Mouse (Mus musculus) ovary, adult 10 weeks (tissue): ENCODE results near the gene Resf1. TPM values are rescaled to one million over a fixed set of nuclear protein-coding genes. Genes with fewer than 3 reads are reported as not detected.

Experiments
- polyA plus RNA-seq: library from polyadenylated mRNA; stranded (reverse); fragments of 350-450 nt; fragmentation: Illumina TruSeq; extraction: RNeasy Lipid Tissue Mini Kit (QIAGEN cat#74804); gene quantifications from one replicate; pipeline ENCODE4 v1.2.3, GENCODE M21; 2014

Resf1 gene
- 269 TPM for polyA plus RNA-seq

GRCm38 (mm10) chr6:149308956-149309932, at the start of gene Resf1:
Resf1 (plus strand) TSS chr6:149309414.

Other genes starting within 250 kb of the Resf1 start
- gene Dennd5b, start 207.7 kb upstream of the Resf1 start, polyA plus RNA-seq, result 25.5 TPM
- gene Gm10203, start 179.2 kb upstream of the Resf1 start, polyA plus RNA-seq, result not detected
- gene Etfbkmt, start 169.6 kb upstream of the Resf1 start, polyA plus RNA-seq, result 69.8 TPM
- gene Amn1, start 120.7 kb upstream of the Resf1 start, polyA plus RNA-seq, result 48.3 TPM
- gene Bicd1, start 99.5 kb downstream of the Resf1 start, polyA plus RNA-seq, result 50.2 TPM